Mouse (Mus musculus): Measurements from ENCODE around the gene Zfp810.
"Not testable (repeated sequence)": the region's sequence is repeated elsewhere in the genome, so short reads cannot be mapped to it uniquely, and the experiment has no call there.

Zfp810 gene

DNA sequence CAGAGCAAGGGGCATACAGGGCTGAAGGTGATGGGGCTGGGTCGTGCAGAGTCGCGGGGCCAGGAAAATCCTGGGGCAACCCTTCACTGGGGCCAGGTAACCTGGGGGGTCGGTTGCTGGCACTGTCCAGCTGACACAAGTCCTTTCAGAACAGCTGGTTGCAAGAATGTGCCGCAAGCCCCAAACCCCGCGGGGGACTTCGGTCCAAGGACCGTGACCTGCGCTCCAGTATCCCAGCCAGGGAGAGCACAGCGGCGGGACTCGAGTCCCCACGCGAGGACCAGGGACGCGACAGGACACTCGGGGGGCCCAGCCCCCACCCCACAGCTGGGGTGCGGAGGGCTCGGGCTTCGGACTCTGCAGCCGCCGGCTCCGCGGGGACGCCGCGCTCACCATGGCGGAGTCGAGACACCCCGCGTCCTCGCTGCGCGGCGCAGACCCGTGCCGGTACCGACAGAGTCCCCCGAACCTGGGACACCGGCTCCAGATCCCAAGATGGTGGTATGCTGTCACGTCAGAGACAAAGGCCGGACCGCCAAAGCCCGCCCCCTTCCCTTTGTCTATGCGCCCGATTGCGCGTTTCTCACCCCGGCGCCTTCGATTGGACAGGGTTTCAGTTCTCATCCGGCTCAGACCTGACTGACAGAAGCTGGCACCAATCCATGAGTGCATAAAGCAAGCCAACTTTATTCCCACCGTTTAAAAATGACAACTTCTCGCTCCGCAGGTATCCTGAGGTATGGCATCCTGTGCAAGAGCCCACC lies at the start of gene Zfp810:
TSS of gene Zfp810 (minus strand) at position 493 of the 764 bp plus-strand sequence.
- DNase-seq (ENCODE audit: low spot score in 2 of 2), result peak; percentile 92 to 93

DNA sequence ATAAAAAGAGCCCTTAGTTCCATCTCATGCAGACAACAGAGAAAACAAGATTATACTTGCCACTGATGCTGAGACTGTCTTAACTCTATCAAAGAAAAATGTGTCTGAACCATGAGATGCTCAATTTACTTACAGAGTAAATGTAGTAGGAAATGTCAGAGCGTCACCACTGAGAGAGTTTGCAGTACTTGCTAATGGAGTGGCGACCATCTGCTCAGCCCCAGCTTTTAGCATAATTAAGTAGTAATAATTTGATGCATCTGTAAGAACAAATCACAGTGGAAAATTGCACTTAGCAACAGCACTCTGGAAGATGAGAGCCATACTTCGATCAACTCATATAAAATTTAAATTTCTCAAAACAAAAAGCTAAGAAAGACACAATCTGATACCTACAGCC lies 48.5 kb upstream of the Zfp810 start:
- DNase-seq (ENCODE audit: low spot score in 2 of 2), result no peak

DNA sequence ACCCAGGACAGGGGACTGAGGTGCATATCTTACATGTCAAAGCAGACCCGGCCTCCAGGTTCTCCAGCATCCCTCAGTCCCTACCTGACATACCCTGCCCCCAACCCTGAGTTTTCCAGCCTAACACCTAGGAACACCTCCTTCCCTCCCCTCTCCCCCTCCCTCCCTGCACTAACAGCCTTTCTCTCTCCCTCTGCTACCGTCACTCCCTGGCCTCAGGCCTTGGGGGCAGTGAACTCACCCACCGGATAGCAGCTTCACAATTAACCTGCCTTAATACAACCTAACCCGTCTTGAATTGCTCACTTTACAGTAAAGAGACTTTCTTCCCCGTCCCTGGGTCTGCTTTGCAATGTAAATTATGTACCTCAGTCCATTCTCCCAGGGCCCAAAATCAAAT lies 46.5 kb upstream of the Zfp810 start:
- no peak for DNase-seq (ENCODE audit: low spot score in 2 of 2)

DNA sequence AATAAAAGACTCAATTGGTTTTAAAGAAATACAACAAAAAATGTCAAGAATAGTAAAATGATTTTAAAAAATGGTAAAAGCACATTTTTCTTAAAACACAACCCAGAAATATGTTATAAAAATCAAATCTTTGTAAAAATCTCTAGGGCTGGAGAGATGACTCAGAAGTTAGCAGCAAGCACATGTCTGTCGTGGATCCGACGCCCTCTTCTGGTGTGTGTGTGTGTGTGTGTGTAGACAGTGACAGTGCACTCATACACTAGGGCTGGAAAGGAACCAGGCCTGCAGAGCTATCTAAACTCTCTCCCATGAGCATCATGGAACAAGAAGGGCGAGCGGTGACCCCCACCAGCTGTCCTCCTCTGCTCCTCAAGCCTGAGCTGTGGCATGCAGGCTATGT lies 46.0 kb upstream of the Zfp810 start:
- no peak for DNase-seq (ENCODE audit: low spot score in 2 of 2)

DNA sequence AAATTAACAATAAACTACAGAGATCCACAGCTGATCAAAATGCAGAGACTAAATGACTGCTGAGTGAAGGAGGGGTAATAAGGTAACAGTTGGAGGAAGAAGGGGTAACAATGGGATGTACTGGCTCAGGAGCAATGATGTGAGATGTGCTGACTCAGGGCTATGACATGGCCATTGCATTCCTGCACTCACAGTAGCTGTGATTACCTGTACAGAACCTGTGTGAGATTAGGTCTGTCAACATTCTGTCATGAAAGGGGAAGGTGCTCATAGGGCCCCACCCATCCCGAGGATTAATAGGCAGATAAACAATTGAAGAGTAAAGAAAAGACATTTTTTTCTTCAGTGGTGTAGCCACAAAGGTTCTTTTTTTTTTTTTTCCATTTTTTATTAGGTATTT lies 32.9 kb upstream of the Zfp810 start:
- DNase-seq (ENCODE audit: low spot score in 2 of 2), result no peak

DNA sequence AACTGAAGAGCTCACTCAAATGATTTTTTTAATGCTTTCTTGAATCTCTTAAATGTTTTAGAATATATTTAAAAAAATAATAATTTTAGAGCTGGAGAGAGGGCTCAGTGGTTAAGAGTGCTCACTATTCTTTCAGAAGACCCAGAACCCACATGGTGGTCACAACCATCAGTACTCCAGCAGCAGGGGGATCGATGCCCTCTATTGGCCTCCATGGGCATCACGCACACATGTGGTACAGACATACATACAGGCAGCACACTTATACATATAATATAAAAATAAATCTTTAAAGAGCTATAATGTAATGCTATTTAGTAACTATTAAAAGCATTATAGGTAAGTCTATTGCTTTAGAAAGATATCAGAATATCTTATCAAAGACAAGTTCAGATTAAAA lies 29.8 kb upstream of the Zfp810 start:
- DNase-seq (ENCODE audit: low spot score in 2 of 2), result no peak

DNA sequence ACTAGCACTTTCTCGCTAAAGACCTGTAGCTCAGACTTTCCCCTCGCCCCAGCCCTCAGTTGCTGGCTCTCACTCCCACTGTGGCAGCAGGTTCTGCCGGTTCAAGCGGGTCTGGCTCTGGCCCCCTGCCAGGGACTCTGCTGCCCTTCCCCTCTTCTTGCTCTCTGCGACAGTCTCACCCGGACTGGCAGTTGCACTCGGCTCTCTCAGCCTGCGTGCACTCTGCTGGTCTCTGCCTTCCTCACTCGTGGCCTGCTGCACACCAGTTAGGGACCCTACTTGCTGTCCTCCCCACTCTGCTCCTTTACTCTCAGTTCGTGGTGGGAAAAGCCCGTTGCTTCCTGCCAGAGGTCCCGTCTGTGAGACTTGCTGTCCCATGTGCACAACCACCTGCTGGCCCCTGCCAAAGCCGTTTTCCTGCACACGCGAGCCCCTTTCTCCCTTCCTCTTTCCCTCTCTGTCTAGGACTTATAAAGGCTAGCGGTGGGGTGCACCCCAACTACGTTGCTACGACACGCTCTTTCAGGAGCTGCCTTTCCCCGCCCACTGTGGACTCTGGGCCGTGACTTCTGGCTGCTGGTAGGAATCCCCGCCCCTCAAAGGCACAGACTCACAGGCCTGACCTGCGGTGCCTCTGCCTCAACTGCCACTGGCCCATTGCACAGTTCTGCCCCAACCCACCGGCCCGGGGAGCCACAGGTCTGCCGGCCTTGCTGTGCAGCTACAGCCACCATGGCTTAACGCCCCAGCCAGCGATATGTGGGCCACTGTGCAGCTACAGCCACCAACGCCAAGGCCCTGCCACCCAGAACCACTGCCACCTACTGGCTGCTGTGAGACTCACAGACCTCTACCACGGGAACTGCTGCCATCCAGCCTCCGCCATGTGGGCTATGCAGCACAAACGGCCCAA lies 20.3 kb upstream of the Zfp810 start:
- peak; percentile 90 for DNase-seq (ENCODE audit: low spot score in 2 of 2)

DNA sequence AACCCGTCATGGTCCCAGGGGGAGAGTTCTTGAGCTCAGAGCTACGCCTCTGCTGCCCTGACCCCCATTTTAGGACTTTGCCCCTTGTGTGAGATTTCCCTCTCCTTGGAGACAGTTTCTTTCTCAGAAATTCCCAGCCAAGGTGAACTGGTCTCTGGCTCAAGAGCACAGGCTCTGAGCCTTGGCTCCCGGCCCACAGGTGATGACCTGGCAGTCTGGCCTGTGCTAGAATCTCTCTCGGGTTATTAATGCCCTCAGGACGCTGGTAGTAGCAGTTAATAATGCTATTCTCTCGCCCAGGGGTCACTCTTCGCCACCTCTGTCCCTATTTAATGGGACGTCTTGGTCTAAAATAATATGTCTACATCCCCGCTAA lies 19.6 kb upstream of the Zfp810 start:
- DNase-seq (ENCODE audit: low spot score in 2 of 2), result peak in 1 of 2 experiments; percentile 16

DNA sequence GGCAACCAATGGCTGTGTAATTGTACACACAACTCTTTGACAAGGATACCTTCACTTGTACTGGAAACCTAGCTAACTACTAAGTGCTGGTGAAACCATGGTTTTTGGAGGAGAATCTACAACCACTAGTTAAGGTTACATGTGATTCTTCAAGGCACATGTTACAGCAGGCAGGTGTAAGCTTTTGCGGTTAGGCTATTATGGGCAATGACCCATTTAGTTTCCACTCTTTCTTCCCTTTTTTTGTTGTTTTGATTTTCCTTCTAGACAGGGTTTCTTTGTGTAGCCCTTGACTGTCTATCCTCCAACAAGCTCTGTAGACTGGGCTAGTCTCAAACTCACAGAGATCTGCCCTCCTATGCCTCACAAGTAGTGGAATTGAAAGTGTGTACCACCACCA lies 17.1 kb upstream of the Zfp810 start:
- DNase-seq (ENCODE audit: low spot score in 2 of 2), result no peak

DNA sequence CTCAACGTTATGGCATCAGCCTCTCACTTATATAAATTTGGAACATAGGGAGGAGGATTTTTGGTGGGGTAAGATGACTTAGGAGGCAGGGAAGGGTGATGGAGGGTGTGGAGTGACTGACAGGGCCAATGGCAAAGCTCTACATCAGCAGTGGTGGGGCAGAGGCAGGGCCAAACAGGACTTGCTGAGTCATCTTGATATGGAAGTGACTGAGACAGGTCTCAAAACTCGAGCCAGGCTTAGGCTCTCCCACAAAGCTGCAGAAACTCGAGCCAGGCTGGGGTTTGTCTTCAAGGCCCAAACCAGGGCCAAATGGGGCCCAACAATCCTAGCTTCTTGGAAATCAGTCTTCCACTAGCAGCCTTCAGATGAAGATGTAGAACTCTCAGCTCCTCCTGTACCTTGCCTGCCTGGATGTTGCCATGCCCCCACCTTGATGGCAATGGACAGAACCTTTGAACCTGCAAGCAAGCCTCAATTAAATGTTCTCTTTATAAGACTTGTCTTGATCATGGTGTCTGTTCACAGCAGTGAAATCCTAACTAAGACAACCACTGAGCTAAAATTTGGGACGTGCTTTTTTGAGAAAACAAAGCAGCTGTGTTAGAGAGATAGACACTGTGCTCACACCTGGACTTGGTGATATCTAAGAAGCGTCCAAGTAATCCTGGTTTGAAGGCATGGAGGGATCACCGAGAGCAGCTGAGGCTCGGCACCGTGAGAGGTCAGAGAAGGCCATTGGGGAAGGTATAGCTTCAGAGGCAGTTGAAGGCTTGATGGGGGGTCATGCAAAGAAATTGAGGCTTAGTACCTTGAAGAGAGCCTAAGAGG lies 15.1 kb upstream of the Zfp810 start:
- DNase-seq (ENCODE audit: low spot score in 2 of 2), result no peak

DNA sequence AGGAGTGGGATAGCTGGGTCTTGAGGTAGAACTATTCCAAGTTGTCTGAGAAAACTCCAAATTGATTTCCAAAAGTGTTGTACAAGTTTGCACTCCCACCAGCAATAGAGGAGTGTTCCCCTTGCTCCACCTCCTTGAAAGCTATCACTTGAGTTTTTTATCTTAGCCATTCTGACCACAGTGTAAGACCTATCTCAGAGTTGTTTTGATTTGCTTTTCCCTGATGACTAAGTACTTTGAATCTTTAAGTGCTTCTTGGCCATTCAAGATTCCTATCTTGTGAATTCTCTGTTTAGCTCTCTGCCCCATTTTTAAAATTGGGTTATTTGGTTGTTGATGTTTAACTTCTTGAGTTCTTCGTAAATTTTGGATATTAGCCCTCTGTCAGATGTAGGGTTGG lies 11.7 kb upstream of the Zfp810 start:
- no peak for DNase-seq (ENCODE audit: low spot score in 2 of 2)

DNA sequence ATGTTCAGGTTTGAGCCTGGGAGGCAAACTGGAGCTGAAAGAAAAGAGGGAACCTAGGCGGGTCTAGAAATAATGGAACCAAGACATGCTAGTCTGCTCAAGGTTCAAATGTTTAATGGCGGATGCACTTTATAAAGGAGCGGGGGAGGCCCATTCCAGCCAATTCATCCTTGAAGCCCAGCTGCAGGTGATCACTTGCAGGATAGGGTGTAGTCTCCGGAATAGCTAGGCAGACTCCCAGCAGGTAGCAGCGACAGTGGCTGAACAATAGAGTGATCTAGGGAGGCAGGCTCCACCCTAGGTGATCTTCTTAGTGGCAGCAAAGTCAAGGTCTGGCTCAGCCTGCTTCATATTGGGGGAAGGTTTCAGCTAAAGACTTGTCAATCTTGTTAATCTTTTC lies 8.6 kb upstream of the Zfp810 start:
- not testable (repeated sequence) for DNase-seq (ENCODE audit: low spot score in 2 of 2)

DNA sequence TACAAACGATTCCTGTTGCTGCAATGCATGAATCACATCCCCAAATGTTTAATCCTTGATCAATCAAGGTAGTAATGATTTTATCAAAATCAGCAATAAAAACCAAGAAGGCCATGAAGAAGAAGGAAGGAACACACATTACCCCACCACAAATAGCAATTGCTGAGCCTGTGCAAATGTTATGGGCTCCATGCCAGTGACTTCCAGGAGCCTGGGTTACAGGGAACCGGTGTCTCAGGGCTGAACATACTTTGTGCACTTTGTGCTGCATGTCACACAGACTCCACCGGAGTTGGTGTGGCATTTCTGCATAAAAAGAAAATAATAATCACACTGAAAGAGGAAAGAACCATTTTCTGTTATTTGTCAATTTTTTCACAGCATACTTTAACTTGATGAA lies 6.6 kb upstream of the Zfp810 start:
- DNase-seq (ENCODE audit: low spot score in 2 of 2), result no peak

DNA sequence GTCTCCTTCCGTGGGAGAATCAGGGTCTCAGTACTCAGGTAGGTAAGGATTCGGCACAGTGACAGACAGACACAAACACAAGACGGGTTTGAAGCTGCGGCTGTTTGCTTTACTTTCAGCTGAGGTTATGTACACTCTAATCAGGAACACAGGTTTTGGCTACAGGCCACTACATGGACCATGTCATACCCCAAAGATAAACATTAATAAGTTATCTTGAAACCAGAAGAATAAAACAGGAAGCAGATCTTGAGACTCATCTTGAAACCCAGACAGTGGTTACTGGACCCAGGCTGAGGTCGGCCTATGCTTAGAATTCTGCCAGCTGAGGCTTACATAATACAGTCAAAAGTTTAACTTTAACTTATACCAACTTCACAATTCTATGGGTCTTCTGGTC lies 5.8 kb upstream of the Zfp810 start:
- peak in 1 of 2 experiments; percentile 46 for DNase-seq (ENCODE audit: low spot score in 2 of 2)

DNA sequence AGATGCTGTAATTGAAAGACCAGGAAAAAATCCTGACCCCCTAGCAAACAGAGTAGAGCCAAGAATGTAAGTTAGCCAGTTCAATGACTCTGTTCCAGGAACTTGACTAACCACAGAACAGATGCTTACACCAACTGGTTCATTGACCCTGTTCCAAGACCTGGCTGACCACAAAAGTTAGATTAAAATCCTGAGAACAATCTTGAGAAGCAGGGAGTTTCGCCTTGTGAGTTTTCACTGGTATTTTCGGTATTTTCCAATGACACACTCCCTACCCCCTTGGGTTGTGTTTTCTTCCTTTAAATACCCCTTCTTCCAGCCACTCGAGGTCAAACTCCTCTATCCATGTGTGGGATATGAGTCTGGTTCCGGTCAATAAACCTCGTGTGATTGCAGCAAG lies 2.2 kb upstream of the Zfp810 start:
- DNase-seq (ENCODE audit: low spot score in 2 of 2), result peak in 1 of 2 experiments; percentile 5

DNA sequence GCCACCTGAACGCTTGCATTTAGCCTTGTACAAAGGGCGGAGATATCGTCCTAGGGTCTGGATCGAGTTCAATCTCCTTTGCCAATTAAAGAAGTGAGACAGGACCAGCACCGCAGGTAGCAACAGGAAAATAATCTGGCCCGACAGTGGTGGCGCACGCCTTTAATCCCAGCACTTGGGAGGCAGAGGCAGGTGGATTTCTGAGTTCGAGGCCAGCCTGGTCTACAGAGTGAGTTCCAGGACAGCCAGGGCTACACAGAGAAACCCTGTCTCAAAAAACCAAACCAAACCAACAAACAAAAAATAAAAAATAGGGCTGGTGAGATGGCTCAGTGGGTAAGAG lies 443 bp upstream of the Zfp810 start:
- not testable (repeated sequence) for DNase-seq (ENCODE audit: low spot score in 2 of 2)

DNA sequence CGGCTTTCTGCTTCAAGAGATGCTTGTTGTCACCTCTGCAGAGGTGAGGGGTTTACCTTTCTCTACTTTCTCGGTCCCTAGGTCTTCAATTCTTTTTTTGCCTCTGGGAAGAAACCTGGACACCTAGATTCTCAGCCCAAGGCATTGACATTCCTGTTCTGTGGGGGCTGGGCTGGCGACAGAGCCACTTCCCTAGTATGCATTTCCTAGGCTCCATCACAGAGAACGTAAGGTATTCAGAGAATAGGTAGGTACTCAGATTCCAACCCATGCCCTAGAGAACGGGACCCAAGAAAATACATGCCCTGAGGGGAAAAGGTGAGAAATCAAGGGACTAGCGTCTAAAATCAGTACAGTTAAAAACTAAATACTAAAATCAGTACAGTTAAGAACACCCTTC lies 722 bp downstream of the Zfp810 start:
- no peak for DNase-seq (ENCODE audit: low spot score in 2 of 2)

DNA sequence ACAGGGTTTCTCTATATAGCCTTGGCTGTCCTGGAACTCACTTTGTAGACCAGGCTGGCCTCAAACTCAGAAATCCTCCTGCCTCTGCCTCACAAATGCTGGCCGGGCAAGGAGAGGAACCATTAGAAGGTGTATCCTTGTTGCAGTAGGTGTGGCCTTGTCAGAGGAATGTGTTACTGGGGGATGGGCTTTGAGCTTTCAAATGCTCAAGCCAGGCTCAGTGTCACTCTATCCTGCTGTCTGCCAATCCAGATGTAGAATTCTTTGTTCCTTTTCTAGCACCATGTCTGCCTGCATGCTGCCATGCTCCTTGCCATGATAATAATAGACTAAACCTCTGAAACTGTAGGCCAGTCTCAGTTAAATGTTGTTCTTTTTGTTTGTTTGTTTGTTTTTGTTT lies 5.2 kb downstream of the Zfp810 start:
- no peak for DNase-seq (ENCODE audit: low spot score in 2 of 2)

DNA sequence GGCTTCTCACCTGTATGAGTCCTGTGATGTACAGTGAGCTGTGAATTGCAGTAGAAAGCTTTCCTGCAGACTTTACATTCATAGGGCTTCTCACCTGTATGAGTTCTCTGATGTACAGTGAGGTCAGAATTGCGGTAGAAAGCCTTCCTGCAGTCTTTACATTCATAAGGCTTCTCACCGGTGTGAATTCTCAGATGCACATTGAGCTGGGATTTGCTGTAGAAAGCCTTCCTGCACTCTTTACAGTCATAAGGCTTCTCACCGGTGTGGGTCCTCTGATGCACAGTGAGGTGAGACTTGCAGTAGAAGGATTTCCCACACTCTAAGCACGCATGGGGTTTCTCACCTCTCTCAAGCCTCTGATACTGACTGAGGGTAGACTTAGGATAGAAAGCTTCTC lies 28.7 kb downstream of the Zfp810 start:
- no peak for DNase-seq (ENCODE audit: low spot score in 2 of 2)

DNA sequence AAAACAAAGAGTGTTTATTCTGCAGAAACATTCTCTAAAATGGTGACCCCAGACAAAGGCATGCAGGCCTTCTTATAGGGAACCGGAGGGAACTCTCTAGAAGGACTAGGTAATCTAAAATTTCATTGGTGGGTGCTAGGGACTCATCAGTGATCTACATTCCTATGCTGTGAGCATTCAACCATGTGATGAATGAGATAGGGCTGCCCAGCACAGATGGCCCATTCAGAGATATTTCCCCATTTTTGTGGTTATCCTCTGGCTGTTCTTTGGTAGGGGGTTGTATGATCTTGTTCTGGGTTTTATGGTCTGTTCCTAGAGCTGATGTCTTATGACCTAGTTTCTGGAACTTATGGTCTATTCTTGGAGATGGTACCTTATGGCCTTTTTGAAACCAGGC lies 38.6 kb downstream of the Zfp810 start:
- DNase-seq (ENCODE audit: low spot score in 2 of 2), result no peak

DNA sequence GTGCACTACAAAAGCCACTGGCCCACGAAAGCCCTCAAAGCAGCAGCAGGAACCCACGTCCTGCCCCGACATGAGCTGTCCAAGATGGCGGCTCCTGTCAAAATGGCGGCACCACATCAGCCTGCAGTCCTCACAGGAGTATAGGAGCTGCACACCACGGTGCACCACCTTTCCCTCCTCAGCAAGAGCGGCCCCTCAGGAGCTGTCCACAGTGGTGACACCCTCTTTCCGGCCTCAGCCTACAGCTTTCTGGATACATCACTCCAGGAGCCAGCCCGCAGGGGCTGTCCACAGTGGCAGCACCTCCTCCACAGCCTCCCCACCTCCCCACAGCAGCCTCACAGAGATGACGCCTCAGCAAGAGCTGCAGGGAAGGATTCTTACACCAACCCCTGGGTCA lies 44.8 kb downstream of the Zfp810 start:
- no peak for DNase-seq (ENCODE audit: low spot score in 2 of 2)

DNA sequence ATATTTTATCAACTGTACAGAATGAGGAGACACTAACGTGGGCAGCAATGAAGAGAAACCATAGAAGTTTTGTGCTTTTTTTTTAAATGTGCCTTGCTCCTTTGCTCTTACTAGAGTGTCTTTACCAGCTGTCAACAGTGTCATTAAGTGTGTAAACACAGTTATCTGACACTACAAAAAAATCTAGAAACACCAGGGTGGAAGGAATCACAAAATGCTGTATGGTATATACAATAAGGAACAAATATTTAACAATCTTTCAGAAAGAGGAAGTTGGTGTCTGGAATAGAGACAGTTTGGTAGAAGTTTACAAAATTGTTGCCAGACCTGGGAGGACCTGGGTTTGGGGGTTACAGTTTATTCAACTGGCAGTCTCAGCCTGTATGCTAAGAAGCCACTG lies 45.9 kb downstream of the Zfp810 start:
- DNase-seq (ENCODE audit: low spot score in 2 of 2), result no peak

DNA sequence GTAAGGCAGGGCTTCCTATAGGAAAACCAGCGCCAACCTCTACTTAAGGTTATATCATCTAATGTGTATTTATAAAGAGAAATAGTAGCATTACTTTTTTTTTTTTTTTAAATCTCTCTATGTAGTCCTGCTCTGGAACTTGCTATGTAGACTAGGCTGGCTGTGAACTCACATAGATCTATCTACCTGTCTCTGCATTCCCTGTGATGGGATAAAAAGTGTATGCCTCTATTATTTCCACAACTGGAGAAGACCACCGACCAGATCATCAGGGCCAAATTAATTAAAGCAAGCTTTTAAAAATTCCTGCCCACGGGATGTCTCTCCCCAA lies 47.4 kb downstream of the Zfp810 start:
- DNase-seq (ENCODE audit: low spot score in 2 of 2), result no peak

All from heart, adult 9 months (tissue).